Mouse (Mus musculus) left cerebral cortex, adult 18-20 months (tissue): ENCODE data around the gene Atxn1. TPM values are rescaled to one million over a fixed set of nuclear protein-coding genes. Genes with fewer than 3 reads are reported as not detected.

Experiments used
- DNase-seq, 2 experiments: peaks; one replicate each; pipeline ENCODE4 v3.0.0; 2021 to 2022; ENCODE audit warnings: low spot score in 2 of 2, mixed read lengths in 1 of 2
- total RNA-seq, 2 experiments: library from RNA; stranded (reverse); gene quantifications; 2 replicates each; pipeline ENCODE4 v1.2.3; 2021

Gene Atxn1
- total RNA-seq, 2 experiments from 2014 or later: 167 to 176 TPM

- no peak for DNase-seq
Observed at GRCm38 (mm10) chr13:45931891-45932290, 32.9 kb downstream of the Atxn1 start.

- no peak for DNase-seq
Observed at GRCm38 (mm10) chr13:45931215-45931614, 33.6 kb downstream of the Atxn1 start.

- no peak for DNase-seq
Observed at GRCm38 (mm10) chr13:45929744-45930143, 35.1 kb downstream of the Atxn1 start.

GRCm38 (mm10) chr13:45925294-45925693 is 39.5 kb downstream of the Atxn1 start:
- DNase-seq: no peak

GRCm38 (mm10) chr13:45924555-45924954 is 40.3 kb downstream of the Atxn1 start:
- no peak for DNase-seq

- no peak for DNase-seq
Observed at GRCm38 (mm10) chr13:45923086-45923485, 41.7 kb downstream of the Atxn1 start.

- no peak for DNase-seq
Observed at GRCm38 (mm10) chr13:45922467-45922866, 42.3 kb downstream of the Atxn1 start.

GRCm38 (mm10) chr13:45918956-45919711 is 45.7 kb downstream of the Atxn1 start:
- DNase-seq: no peak

GRCm38 (mm10) chr13:45918006-45918380 is 46.8 kb downstream of the Atxn1 start:
- DNase-seq: no peak

GRCm38 (mm10) chr13:45917058-45918005 is 47.5 kb downstream of the Atxn1 start:
- no peak for DNase-seq

- DNase-seq: no peak
Observed at GRCm38 (mm10) chr13:45915921-45916320, 48.9 kb downstream of the Atxn1 start.

- DNase-seq: no peak
Observed at GRCm38 (mm10) chr13:45915026-45915425, 49.8 kb downstream of the Atxn1 start.

GRCm38 (mm10) chr13:45914117-45914516 is 50.7 kb downstream of the Atxn1 start:
- no peak for DNase-seq

- DNase-seq: no peak
Observed at GRCm38 (mm10) chr13:45911848-45912247, 53.0 kb downstream of the Atxn1 start.

GRCm38 (mm10) chr13:45911069-45911468 is 53.7 kb downstream of the Atxn1 start:
- DNase-seq: no peak

GRCm38 (mm10) chr13:45910348-45910747 is 54.5 kb downstream of the Atxn1 start:
- DNase-seq: no peak

- no peak for DNase-seq
Observed at GRCm38 (mm10) chr13:45907181-45907691, 57.6 kb downstream of the Atxn1 start.

- DNase-seq: no peak
Observed at GRCm38 (mm10) chr13:45906438-45907166, 58.2 kb downstream of the Atxn1 start.

- DNase-seq: no peak
Observed at GRCm38 (mm10) chr13:45904955-45905354, 59.9 kb downstream of the Atxn1 start.

- no peak for DNase-seq
Observed at GRCm38 (mm10) chr13:45904456-45904855, 60.4 kb downstream of the Atxn1 start.
